Mouse (Mus musculus): ENCODE measurements around the gene Irgc1.
A peak's percentile ranks its signal among the peaks of the same experiment; 100 is the strongest.

DNA sequence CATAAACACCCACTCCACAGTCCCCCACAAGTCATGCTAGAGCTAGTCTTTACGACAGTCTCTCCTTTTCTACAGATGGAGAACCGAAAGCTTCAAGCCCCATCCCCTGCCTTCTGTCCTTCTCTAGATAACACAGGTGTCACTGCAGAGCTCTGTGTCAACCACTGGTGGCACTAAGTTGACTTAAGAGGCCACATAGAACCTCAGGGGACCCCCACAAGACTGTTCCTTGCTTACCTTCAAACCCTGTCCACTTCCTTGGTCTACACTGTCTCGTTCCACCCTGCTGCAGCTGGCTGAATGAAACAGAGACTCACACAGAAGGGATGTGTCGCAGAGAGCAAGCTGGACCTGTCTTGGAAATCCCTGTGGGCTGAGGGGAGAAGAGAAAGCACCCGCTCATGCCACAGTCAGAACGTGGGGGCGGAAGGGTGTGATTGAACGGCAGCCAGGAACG is at the start of gene Irgc1:
- TF ChIP-seq CTCF (IDR thresholded peaks at IDR 0.05; ENCODE audit: low read depth, low read length), result 0 out of 2 replicates have a peak, but pooled peaks have one; percentile 13
- no peak for TF ChIP-seq POLR2A (IDR thresholded peaks at IDR 0.05; ENCODE audit: borderline replicate concordance, low read depth, low read length)

Measured in bone marrow macrophage, adult 2 months (primary cell).